Mouse (Mus musculus) CH12.LX (cell line): ENCODE results near the gene Mfsd4a. TPM values are rescaled to one million over a fixed set of nuclear protein-coding genes. Genes with fewer than 3 reads are reported as not detected.
A peak's percentile ranks its signal among the peaks of the same experiment; 100 is the strongest.

Source experiments
- DNase-seq: peaks from one replicate; pipeline ENCODE4 v3.0.0-alpha.2; 2013; ENCODE audit errors: extremely low read depth
- H3K27ac ChIP-seq: 2 replicates; pipeline ENCODE4 v1.5.1; 2012; ENCODE audit warnings: low read depth, mild to moderate bottlenecking, control low read depth, moderate library complexity; ENCODE audit not compliant: insufficient read depth
- H3K27me3 ChIP-seq: replicated peaks from 2 replicates; pipeline ENCODE3; 2012; ENCODE audit warnings: inconsistent platforms
- H3K36me3 ChIP-seq, 2 experiments: replicated peaks in 1 of 2; 2 replicates each; pipeline versions ENCODE3 to v1.6.1; 2012; ENCODE audit warnings: inconsistent platforms in 1 of 2, low read length in 1 of 2, mild to moderate bottlenecking in 1 of 2, mixed read lengths in 1 of 2, moderate library complexity in 1 of 2; ENCODE audit not compliant: control insufficient read depth in 1 of 2, insufficient read depth in 1 of 2
- H3K4me1 ChIP-seq, 2 experiments: 2 replicates each; pipeline ENCODE4 v1.6.1; 2012; ENCODE audit warnings: inconsistent platforms in 1 of 2, moderate library complexity in 1 of 2; ENCODE audit not compliant: insufficient read depth in 2 of 2, control insufficient read depth in 1 of 2
- H3K4me2 ChIP-seq: 2 replicates; pipeline ENCODE4 v1.6.1; 2012; ENCODE audit warnings: low read depth, mild to moderate bottlenecking, control low read depth; ENCODE audit not compliant: poor library complexity, insufficient read depth, severe bottlenecking
- H3K4me3 ChIP-seq, 3 experiments: fragments of 150-350 bp in 1 of 3; sonication (generic) in 1 of 3; replicated peaks in 1 of 3; 2 replicates each; pipeline versions ENCODE3 to v1.5.1; 2011 to 2012; ENCODE audit warnings: low read depth in 2 of 3, low read length in 2 of 3, mild to moderate bottlenecking in 2 of 3, moderate library complexity in 2 of 3, control low read depth in 1 of 3, improper control_type of control experiment in 1 of 3, inconsistent platforms in 1 of 3, mixed read lengths in 1 of 3; ENCODE audit not compliant: poor library complexity in 1 of 3
- H3K79me2 ChIP-seq: replicated peaks from 2 replicates; pipeline ENCODE4 v1.6.1; 2012; ENCODE audit warnings: mild to moderate bottlenecking, moderate library complexity; ENCODE audit not compliant: control insufficient read depth, poor library complexity, insufficient read depth, severe bottlenecking; ENCODE audit errors: extremely low read depth
- H3K9ac ChIP-seq: 2 replicates; pipeline ENCODE4 v1.6.1; 2012; ENCODE audit warnings: low read depth, mild to moderate bottlenecking, control low read depth, moderate library complexity; ENCODE audit not compliant: insufficient read depth
- H3K9me3 ChIP-seq: replicated peaks from 2 replicates; pipeline ENCODE3; 2012; ENCODE audit warnings: low read length, inconsistent platforms, mixed read lengths
- BHLHE40 ChIP-seq: IDR thresholded peaks from 2 replicates; pipeline ENCODE4 v1.6.1; 2011; ENCODE audit warnings: mild to moderate bottlenecking, low read depth, low read length, improper control_type of control experiment
- CHD1 ChIP-seq: IDR thresholded peaks from 2 replicates; pipeline ENCODE4 v1.6.1; 2012; ENCODE audit warnings: low read depth, low read length, improper control_type of control experiment, inconsistent platforms
- CHD2 ChIP-seq: IDR thresholded peaks from 2 replicates; pipeline ENCODE4 v1.6.1; 2011; ENCODE audit warnings: low read length, improper control_type of control experiment
- CTCF ChIP-seq, 2 experiments: IDR thresholded peaks in 1 of 2; conservative IDR thresholded peaks in 1 of 2; 2 replicates each; pipeline ENCODE4 v1.5.1; 2011 to 2012; ENCODE audit warnings: low read depth in 2 of 2, low read length in 2 of 2, improper control_type of control experiment in 1 of 2, inconsistent platforms in 1 of 2, mild to moderate bottlenecking in 1 of 2, moderate library complexity in 1 of 2
- E2F4 ChIP-seq: IDR thresholded peaks from 2 replicates; pipeline ENCODE4 v1.6.1; 2011; ENCODE audit warnings: low read depth, low read length, improper control_type of control experiment; ENCODE audit not compliant: insufficient replicate concordance
- ELF1 ChIP-seq: IDR thresholded peaks from 2 replicates; pipeline ENCODE4 v1.6.1; 2014; ENCODE audit warnings: low read depth, mild to moderate bottlenecking, inconsistent platforms, low read length, improper control_type of control experiment
- EP300 ChIP-seq: IDR thresholded peaks from 2 replicates; pipeline ENCODE4 v1.6.1; 2011; ENCODE audit warnings: low read length, improper control_type of control experiment
- ETS1 ChIP-seq: conservative IDR thresholded peaks from 2 replicates; pipeline ENCODE4 v1.6.1; 2012; ENCODE audit warnings: low read depth, mild to moderate bottlenecking, inconsistent platforms, low read length, improper control_type of control experiment, moderate library complexity
- GABPA ChIP-seq: IDR thresholded peaks from 2 replicates; pipeline ENCODE4 v1.6.1; 2012; ENCODE audit warnings: low read depth, low read length, improper control_type of control experiment, inconsistent platforms; ENCODE audit not compliant: insufficient replicate concordance
- HCFC1 ChIP-seq: IDR thresholded peaks from 2 replicates; pipeline ENCODE4 v1.6.1; 2012; ENCODE audit warnings: low read depth, mild to moderate bottlenecking, inconsistent platforms, low read length, improper control_type of control experiment
- IRF4 ChIP-seq: IDR thresholded peaks from 2 replicates; pipeline ENCODE4 v1.6.1; 2014; ENCODE audit warnings: low read depth, mild to moderate bottlenecking, inconsistent platforms, low read length, improper control_type of control experiment
- JUN ChIP-seq: IDR thresholded peaks from 2 replicates; pipeline ENCODE4 v1.6.1; 2011; ENCODE audit warnings: low read depth, mild to moderate bottlenecking, low read length, improper control_type of control experiment, moderate library complexity; ENCODE audit not compliant: insufficient read depth
- JUND ChIP-seq: conservative IDR thresholded peaks from 2 replicates; pipeline ENCODE4 v1.6.1; 2011; ENCODE audit warnings: low read depth, low read length, improper control_type of control experiment
- KAT2A ChIP-seq: IDR thresholded peaks from 2 replicates; pipeline ENCODE4 v1.6.1; 2012; ENCODE audit warnings: low read length, improper control_type of control experiment, inconsistent platforms; ENCODE audit not compliant: insufficient replicate concordance
- MAFK ChIP-seq: IDR thresholded peaks from 2 replicates; pipeline ENCODE4 v1.6.1; 2011; ENCODE audit warnings: low read length, improper control_type of control experiment; ENCODE audit not compliant: insufficient replicate concordance
- MAX ChIP-seq: IDR thresholded peaks from 2 replicates; pipeline ENCODE4 v1.6.1; 2011; ENCODE audit warnings: low read length, improper control_type of control experiment
- MAZ ChIP-seq: IDR thresholded peaks from 2 replicates; pipeline ENCODE4 v1.6.1; 2012; ENCODE audit warnings: low read depth, mild to moderate bottlenecking, inconsistent platforms, low read length, improper control_type of control experiment, moderate library complexity
- MEF2A ChIP-seq: IDR thresholded peaks from 2 replicates; pipeline ENCODE4 v1.6.1; 2014; ENCODE audit warnings: low read depth, mild to moderate bottlenecking, inconsistent platforms, low read length, improper control_type of control experiment, borderline replicate concordance
- MXI1 ChIP-seq: IDR thresholded peaks from 2 replicates; pipeline ENCODE4 v1.6.1; 2011; ENCODE audit warnings: mild to moderate bottlenecking, low read depth, low read length, improper control_type of control experiment
- MYC ChIP-seq: IDR thresholded peaks from 2 replicates; pipeline ENCODE4 v1.6.1; 2011; ENCODE audit warnings: low read depth, mild to moderate bottlenecking, improper control_type of control experiment, low read length
- NELFE ChIP-seq: IDR thresholded peaks from 2 replicates; pipeline ENCODE4 v1.6.1; 2011; ENCODE audit warnings: low read depth, low read length, improper control_type of control experiment
- NRF1 ChIP-seq: IDR thresholded peaks from 2 replicates; pipeline ENCODE4 v1.6.1; 2014; ENCODE audit warnings: low read depth, mild to moderate bottlenecking, inconsistent platforms, low read length, improper control_type of control experiment, moderate library complexity
- PAX5 ChIP-seq: IDR thresholded peaks from 2 replicates; pipeline ENCODE4 v1.6.1; 2012; ENCODE audit warnings: low read length, inconsistent platforms, mixed read lengths
- POLR2A ChIP-seq: IDR thresholded peaks from 2 replicates; pipeline ENCODE4 v1.6.1; 2011; ENCODE audit warnings: low read depth, mild to moderate bottlenecking, improper control_type of control experiment, low read length
- POLR2AphosphoS2 ChIP-seq: IDR thresholded peaks from 2 replicates; pipeline ENCODE4 v1.6.1; 2011; ENCODE audit warnings: low read depth, low read length, improper control_type of control experiment
- RAD21 ChIP-seq: IDR thresholded peaks from 2 replicates; pipeline ENCODE4 v1.6.1; 2011; ENCODE audit warnings: low read depth, mild to moderate bottlenecking, low read length, improper control_type of control experiment, moderate library complexity
- RCOR1 ChIP-seq: conservative IDR thresholded peaks from 2 replicates; pipeline ENCODE4 v1.6.1; 2012; ENCODE audit warnings: low read depth, mild to moderate bottlenecking, inconsistent platforms, low read length, improper control_type of control experiment
- SIN3A ChIP-seq: IDR thresholded peaks from 2 replicates; pipeline ENCODE4 v1.6.1; 2012; ENCODE audit warnings: low read length, improper control_type of control experiment, inconsistent platforms
- SMC3 ChIP-seq: IDR thresholded peaks from 2 replicates; pipeline ENCODE4 v1.6.1; 2011; ENCODE audit warnings: low read depth, low read length, improper control_type of control experiment
- TBP ChIP-seq: conservative IDR thresholded peaks from 2 replicates; pipeline ENCODE4 v1.6.1; 2011; ENCODE audit warnings: low read depth, low read length, improper control_type of control experiment
- TCF12 ChIP-seq: IDR thresholded peaks from 2 replicates; pipeline ENCODE4 v1.6.1; 2014; ENCODE audit warnings: low read depth, mild to moderate bottlenecking, inconsistent platforms, low read length, improper control_type of control experiment
- UBTF ChIP-seq: IDR thresholded peaks from 2 replicates; pipeline ENCODE4 v1.6.1; 2012; ENCODE audit warnings: low read depth, mild to moderate bottlenecking, inconsistent platforms, low read length, improper control_type of control experiment, moderate library complexity
- USF1 ChIP-seq: IDR thresholded peaks from 2 replicates; pipeline ENCODE4 v1.6.1; 2014; ENCODE audit warnings: low read depth, mild to moderate bottlenecking, inconsistent platforms, low read length, improper control_type of control experiment
- USF2 ChIP-seq: conservative IDR thresholded peaks from 2 replicates; pipeline ENCODE4 v1.6.1; 2011; ENCODE audit warnings: low read depth, low read length, improper control_type of control experiment
- ZC3H11A ChIP-seq: IDR thresholded peaks from 2 replicates; pipeline ENCODE4 v1.6.1; 2012; ENCODE audit warnings: low read depth, mild to moderate bottlenecking, inconsistent platforms, low read length, improper control_type of control experiment
- ZKSCAN1 ChIP-seq: IDR thresholded peaks from 2 replicates; pipeline ENCODE4 v1.6.1; 2012; ENCODE audit warnings: low read depth, inconsistent platforms, low read length, improper control_type of control experiment, borderline replicate concordance
- ZMIZ1 ChIP-seq: IDR thresholded peaks from 2 replicates; pipeline ENCODE4 v1.6.1; 2012; ENCODE audit warnings: low read depth, mild to moderate bottlenecking, inconsistent platforms, low read length, improper control_type of control experiment
- ZNF384 ChIP-seq: IDR thresholded peaks from 2 replicates; pipeline ENCODE4 v1.6.1; 2012; ENCODE audit warnings: low read depth, low read length, improper control_type of control experiment, inconsistent platforms
- dilution Hi-C: fragments of 300-500 bp; cut with MboI; formaldehyde crosslinking; loops from 2 replicates; pipeline ENCODE4 v1.14.3; 2020; ENCODE audit warnings: low sequenced_read_pairs; ENCODE audit not compliant: extremely low pct_unique_long_range_greater_than_20kb, extremely low pct_ligation_motif_present
- in situ Hi-C: fragments of 300-500 bp; cut with MboI; formaldehyde crosslinking; loops from 3 replicates; pipeline ENCODE4 v1.14.3; 2019; ENCODE audit warnings: low sequenced_read_pairs, low pct_ligation_motif_present, low pct_unique_long_range_greater_than_20kb, mixed read lengths
- polyA plus RNA-seq: library from polyadenylated mRNA; unstranded; fragments of >175 nt; gene quantifications from 2 replicates; pipeline ENCODE4 v1.2.1, GENCODE M21; 2012; ENCODE audit warnings: low read depth; ENCODE audit not compliant: insufficient read length
- total RNA-seq, 2 experiments: library from RNA; depleted of rRNA; stranded (reverse); fragments of 300-350 nt in 1 of 2; fragments of >200 nt in 1 of 2; gene quantifications; 2 replicates each; pipeline ENCODE4 v1.2.3; 2012 to 2014

The Mfsd4a gene
- total and polyA plus RNA-seq, 3 experiments = 1.4 to 11.8 (median 5.2) TPM

DNA sequence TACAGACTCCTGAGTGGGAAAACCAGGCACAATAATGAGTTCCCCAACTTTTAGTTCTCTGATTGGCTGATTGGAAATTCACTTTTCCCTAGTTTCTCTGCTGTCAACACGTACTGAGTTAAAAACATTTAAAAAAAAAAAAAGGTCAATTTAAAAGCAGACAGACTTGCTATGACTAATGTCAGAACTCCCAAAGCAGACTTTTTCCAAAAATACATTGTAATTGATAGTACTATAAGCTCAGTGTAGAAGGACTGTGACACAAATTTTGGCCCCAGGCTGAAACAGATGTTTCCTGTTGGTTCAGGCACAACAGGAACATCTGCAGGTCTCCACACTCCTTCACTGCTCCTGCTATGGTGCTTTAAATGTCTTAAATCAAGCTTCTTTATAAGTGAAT is 64.0 kb downstream of the Mfsd4a start:
- dilution Hi-C loops (no loop called here), in situ Hi-C loops (no loop called here)
- Histone ChIP-seq H3K4me2 (0 out of 2 replicates have a peak overlapping the region, but pooled peaks have one; percentile 26), H3K27ac (peak overlapping the region; percentile 32), H3K36me3 (no peaks in the 10 kb centered on the region), H3K4me1 (peaks cover 18 to 47% of the 10 kb centered on the region in 2 experiments; a peak in 3 of 4 replicates), H3K4me3 (no peak overlapping the region), H3K27me3 (no peaks in the 10 kb centered on the region), H3K9ac (0 out of 2 replicates have a peak overlapping the region, but pooled peaks have one; percentile 22), H3K79me2 (peaks cover 6% of the 10 kb centered on the region), H3K9me3 (peaks cover 4% of the 10 kb centered on the region)
- DNase-seq = peak; percentile 53
- TF ChIP-seq NELFE (no peak), IRF4 (peak; percentile 81), POLR2AphosphoS2 (no peak), USF1 (no peak), EP300 (peak; percentile 88), POLR2A (no peak), GABPA (no peak), MAX (0 out of 2 replicates have a peak, but pooled peaks have one; percentile 20), USF2 (no peak), MAFK (no peak), JUN (no peak), TCF12 (peak; percentile 90), CHD1 (no peak), RAD21 (no peak), MYC (peak; percentile 33; the same call in 1 of the 2 replicates), PAX5 (no peak), UBTF (no peak), MEF2A (peak; percentile 90), HCFC1 (no peak), CHD2 (no peak), MXI1 (no peak), TBP (no peak), ZKSCAN1 (no peak), ZC3H11A (no peak), MAZ (no peak), JUND (peak; percentile 82), ZMIZ1 (no peak), ELF1 (no peak), BHLHE40 (0 out of 2 replicates have a peak, but pooled peaks have one; percentile 45), ETS1 (peak; percentile 76), SMC3 (no peak), CTCF (conservative IDR thresholded peaks at IDR 0.05 in 1 of 2, IDR thresholded peaks at IDR 0.05 in 1 of 2; ENCODE audit: low read depth in 2 of 2, low read length in 2 of 2) (no peak), ZNF384 (peak; percentile 92), KAT2A (no peak), NRF1 (no peak), E2F4 (no peak), SIN3A (peak; percentile 36; the same call in 1 of the 2 replicates), RCOR1 (no peak; the same call in 1 of the 2 replicates)
